Mouse (Mus musculus): ENCODE measurements around the gene Ppm1e. TPM values are rescaled to one million over a fixed set of nuclear protein-coding genes. Genes with fewer than 3 reads are reported as not detected.

The Ppm1e gene
- total and polyA plus RNA-seq, 3 experiments, result 0.64 to 0.86 (median 0.74) TPM

- in situ Hi-C loops (cut with MboI; ENCODE audit: low pct_ligation_motif_present, low pct_unique_long_range_greater_than_20kb, low sequenced_read_pairs) (no loop called here), dilution Hi-C loops (cut with MboI; ENCODE audit: extremely low pct_ligation_motif_present, extremely low pct_unique_long_range_greater_than_20kb, low sequenced_read_pairs) (no loop called here)
- peaks cover 0 to 9% of the 10 kb centered on the region in 2 experiments for H3K36me3 ChIP-seq (replicated peaks in 1 of 2; ENCODE audit: control insufficient read depth in 1 of 2, insufficient read depth in 1 of 2, low read length in 1 of 2)
- no peak overlapping the region for H3K27ac ChIP-seq (ENCODE audit: insufficient read depth, low read depth)
- H3K79me2 ChIP-seq (replicated peaks; ENCODE audit: control insufficient read depth, extremely low read depth, insufficient read depth, poor library complexity, severe bottlenecking), result no peaks in the 10 kb centered on the region
- H3K9ac ChIP-seq (ENCODE audit: insufficient read depth, low read depth), result no peak overlapping the region
- H3K9me3 ChIP-seq (replicated peaks; ENCODE audit: low read length), result no peaks in the 10 kb centered on the region
- H3K4me2 ChIP-seq (ENCODE audit: insufficient read depth, low read depth, poor library complexity, severe bottlenecking), result no peak overlapping the region
- H3K4me1 ChIP-seq (ENCODE audit: control insufficient read depth in 1 of 2, insufficient read depth in 2 of 2), result no peaks in the 10 kb centered on the region
- TF ChIP-seq ZKSCAN1 (IDR thresholded peaks at IDR 0.05; ENCODE audit: borderline replicate concordance, low read depth, low read length) (no peak), CTCF (conservative IDR thresholded peaks at IDR 0.05 in 1 of 2, IDR thresholded peaks at IDR 0.05 in 1 of 2; ENCODE audit: low read depth in 2 of 2, low read length in 2 of 2) (peak; percentile 73 to 77), MAX (IDR thresholded peaks at IDR 0.05; ENCODE audit: low read length) (no peak), GABPA (IDR thresholded peaks at IDR 0.05; ENCODE audit: insufficient replicate concordance, low read depth, low read length) (no peak), TBP (conservative IDR thresholded peaks at IDR 0.05; ENCODE audit: low read depth, low read length) (no peak), SMC3 (IDR thresholded peaks at IDR 0.05; ENCODE audit: low read depth, low read length) (peak; percentile 63), JUND (conservative IDR thresholded peaks at IDR 0.05; ENCODE audit: low read depth, low read length) (no peak), MAFK (IDR thresholded peaks at IDR 0.05; ENCODE audit: insufficient replicate concordance, low read length) (peak; percentile 7; the same call in 1 of the 2 replicates), MAZ (IDR thresholded peaks at IDR 0.05; ENCODE audit: low read depth, low read length) (no peak), MXI1 (IDR thresholded peaks at IDR 0.05; ENCODE audit: low read depth, low read length) (no peak), ELF1 (IDR thresholded peaks at IDR 0.05; ENCODE audit: low read depth, low read length) (no peak), BHLHE40 (IDR thresholded peaks at IDR 0.05; ENCODE audit: low read depth, low read length) (no peak), RAD21 (IDR thresholded peaks at IDR 0.05; ENCODE audit: low read depth, low read length) (peak; percentile 68)
- H3K27me3 ChIP-seq (replicated peaks), result no peaks in the 10 kb centered on the region
- no peak overlapping the region for H3K4me3 ChIP-seq (replicated peaks in 1 of 3; ENCODE audit: low read depth in 2 of 3, low read length in 2 of 3, poor library complexity in 1 of 3)
- peak; percentile 39 for DNase-seq (ENCODE audit: extremely low read depth)
Measured at GRCm38 (mm10) chr11:87393855-87394254, 35.0 kb upstream of the Ppm1e start.

GRCm38 (mm10) chr11:87385676-87386075 lies 26.9 kb upstream of the Ppm1e start:
- Histone ChIP-seq H3K79me2 (replicated peaks; ENCODE audit: control insufficient read depth, extremely low read depth, insufficient read depth, poor library complexity, severe bottlenecking) (no peaks in the 10 kb centered on the region), H3K4me2 (ENCODE audit: insufficient read depth, low read depth, poor library complexity, severe bottlenecking) (no peak overlapping the region), H3K27ac (ENCODE audit: insufficient read depth, low read depth) (no peak overlapping the region), H3K4me1 (ENCODE audit: control insufficient read depth in 1 of 2, insufficient read depth in 2 of 2) (no peaks in the 10 kb centered on the region), H3K9me3 (replicated peaks; ENCODE audit: low read length) (no peaks in the 10 kb centered on the region), H3K27me3 (replicated peaks) (no peaks in the 10 kb centered on the region), H3K9ac (ENCODE audit: insufficient read depth, low read depth) (no peak overlapping the region), H3K36me3 (replicated peaks in 1 of 2; ENCODE audit: control insufficient read depth in 1 of 2, insufficient read depth in 1 of 2, low read length in 1 of 2) (peaks cover 0 to 1% of the 10 kb centered on the region in 2 experiments), H3K4me3 (replicated peaks in 1 of 3; ENCODE audit: low read depth in 2 of 3, low read length in 2 of 3, poor library complexity in 1 of 3) (no peak overlapping the region)
- dilution Hi-C loops (cut with MboI; ENCODE audit: extremely low pct_ligation_motif_present, extremely low pct_unique_long_range_greater_than_20kb, low sequenced_read_pairs), result no loop called here
- in situ Hi-C loops (cut with MboI; ENCODE audit: low pct_ligation_motif_present, low pct_unique_long_range_greater_than_20kb, low sequenced_read_pairs), result no loop called here
- DNase-seq (ENCODE audit: extremely low read depth), result no peak
- TF ChIP-seq ETS1 (conservative IDR thresholded peaks at IDR 0.05; ENCODE audit: low read depth, low read length) (no peak), NRF1 (IDR thresholded peaks at IDR 0.05; ENCODE audit: low read depth, low read length) (no peak), RAD21 (IDR thresholded peaks at IDR 0.05; ENCODE audit: low read depth, low read length) (no peak), CHD2 (IDR thresholded peaks at IDR 0.05; ENCODE audit: low read length) (no peak), GABPA (IDR thresholded peaks at IDR 0.05; ENCODE audit: insufficient replicate concordance, low read depth, low read length) (no peak), MXI1 (IDR thresholded peaks at IDR 0.05; ENCODE audit: low read depth, low read length) (no peak), ZMIZ1 (IDR thresholded peaks at IDR 0.05; ENCODE audit: low read depth, low read length) (no peak), USF1 (IDR thresholded peaks at IDR 0.05; ENCODE audit: low read depth, low read length) (no peak), SMC3 (IDR thresholded peaks at IDR 0.05; ENCODE audit: low read depth, low read length) (no peak), UBTF (IDR thresholded peaks at IDR 0.05; ENCODE audit: low read depth, low read length) (no peak), NELFE (IDR thresholded peaks at IDR 0.05; ENCODE audit: low read depth, low read length) (no peak), IRF4 (IDR thresholded peaks at IDR 0.05; ENCODE audit: low read depth, low read length) (no peak), ZNF384 (IDR thresholded peaks at IDR 0.05; ENCODE audit: low read depth, low read length) (no peak), POLR2AphosphoS2 (IDR thresholded peaks at IDR 0.05; ENCODE audit: low read depth, low read length) (no peak), KAT2A (IDR thresholded peaks at IDR 0.05; ENCODE audit: insufficient replicate concordance, low read length) (no peak), MAFK (IDR thresholded peaks at IDR 0.05; ENCODE audit: insufficient replicate concordance, low read length) (no peak), ZC3H11A (IDR thresholded peaks at IDR 0.05; ENCODE audit: low read depth, low read length) (no peak)
